Mouse (Mus musculus) right cerebral cortex, postnatal 14 days (tissue): ENCODE data around the gene Ilvbl.
A peak's percentile ranks its signal among the peaks of the same experiment; 100 is the strongest.
"Not testable (repeated sequence)": the region's sequence is repeated elsewhere in the genome, so short reads cannot be mapped to it uniquely, and the experiment has no call there.

Experiments
- DNase-seq: peaks from one replicate; pipeline ENCODE4 v3.0.0; 2022

Gene Ilvbl

GRCm38 (mm10) chr10:78574250-78575104, at the start of gene Ilvbl:
Ilvbl (plus strand) TSS chr10:78574346.
- DNase-seq: peak; percentile 91

GRCm38 (mm10) chr10:78525071-78525470, 49.1 kb upstream of the Ilvbl start:
- not testable (repeated sequence) for DNase-seq

- DNase-seq: no peak
Measured at GRCm38 (mm10) chr10:78525511-78525910, 48.6 kb upstream of the Ilvbl start.

- no peak for DNase-seq
Measured at GRCm38 (mm10) chr10:78540943-78541342, 33.2 kb upstream of the Ilvbl start.

- no peak for DNase-seq
Measured at GRCm38 (mm10) chr10:78565070-78565469, 9.1 kb upstream of the Ilvbl start.

GRCm38 (mm10) chr10:78569191-78569590, 5.0 kb upstream of the Ilvbl start:
- no peak for DNase-seq

- DNase-seq: no peak
Measured at GRCm38 (mm10) chr10:78569686-78570085, 4.5 kb upstream of the Ilvbl start.

- DNase-seq: no peak
Measured at GRCm38 (mm10) chr10:78570416-78570815, 3.7 kb upstream of the Ilvbl start.

GRCm38 (mm10) chr10:78570897-78571296, 3.2 kb upstream of the Ilvbl start:
- DNase-seq: no peak

- no peak for DNase-seq
Measured at GRCm38 (mm10) chr10:78573226-78573625, 920 bp upstream of the Ilvbl start.

GRCm38 (mm10) chr10:78575105-78575632, 1.0 kb downstream of the Ilvbl start:
- DNase-seq: no peak

- peak; percentile 51 for DNase-seq
Measured at GRCm38 (mm10) chr10:78575690-78576089, 1.5 kb downstream of the Ilvbl start.

GRCm38 (mm10) chr10:78576435-78577184, 2.5 kb downstream of the Ilvbl start:
- no peak for DNase-seq

GRCm38 (mm10) chr10:78578204-78578603, 4.1 kb downstream of the Ilvbl start:
- DNase-seq: no peak

GRCm38 (mm10) chr10:78581121-78581520, 7.0 kb downstream of the Ilvbl start:
- no peak for DNase-seq

- DNase-seq: no peak
Measured at GRCm38 (mm10) chr10:78583347-78583746, 9.2 kb downstream of the Ilvbl start.

- no peak for DNase-seq
Measured at GRCm38 (mm10) chr10:78583939-78584338, 9.8 kb downstream of the Ilvbl start.

- DNase-seq: no peak
Measured at GRCm38 (mm10) chr10:78584996-78585395, 10.8 kb downstream of the Ilvbl start.

- no peak for DNase-seq
Measured at GRCm38 (mm10) chr10:78585606-78586005, 11.5 kb downstream of the Ilvbl start.

GRCm38 (mm10) chr10:78586026-78586425, 11.9 kb downstream of the Ilvbl start:
- DNase-seq: no peak

GRCm38 (mm10) chr10:78589291-78589690, 15.1 kb downstream of the Ilvbl start:
- no peak for DNase-seq

- no peak for DNase-seq
Measured at GRCm38 (mm10) chr10:78589901-78590300, 15.8 kb downstream of the Ilvbl start.

GRCm38 (mm10) chr10:78590744-78591143, 16.6 kb downstream of the Ilvbl start:
- DNase-seq: no peak
